Mouse (Mus musculus) heart, embryonic 10.5 days (tissue): Measurements from ENCODE around the gene Dmtf1. TPM values are rescaled to one million over a fixed set of nuclear protein-coding genes. Genes with fewer than 3 reads are reported as not detected.
A peak's percentile ranks its signal among the peaks of the same experiment; 100 is the strongest.

Experiments
- DNase-seq: peaks from one replicate; pipeline ENCODE4 v3.0.0-alpha.2; 2017; ENCODE audit warnings: low spot score
- H3K27ac ChIP-seq: fragments of 300-500 bp; sonication (generic); 2 replicates; pipeline ENCODE4 v1.5.1; 2016; ENCODE audit warnings: mild to moderate bottlenecking
- H3K27me3 ChIP-seq: fragments of 300-500 bp; sonication (generic); 2 replicates; pipeline ENCODE4 v1.6.1; 2016; ENCODE audit warnings: mild to moderate bottlenecking; ENCODE audit not compliant: poor library complexity, insufficient read depth, severe bottlenecking
- H3K36me3 ChIP-seq: fragments of 300-500 bp; sonication (generic); 2 replicates; pipeline ENCODE4 v1.6.1; 2016; ENCODE audit warnings: mild to moderate bottlenecking, moderate library complexity
- H3K4me1 ChIP-seq: fragments of 300-500 bp; sonication (generic); 2 replicates; pipeline ENCODE4 v1.6.1; 2016; ENCODE audit warnings: mild to moderate bottlenecking
- H3K4me3 ChIP-seq: fragments of 300-500 bp; sonication (generic); 2 replicates; pipeline ENCODE4 v1.5.1; 2016; ENCODE audit warnings: mild to moderate bottlenecking, moderate library complexity
- H3K9me3 ChIP-seq: fragments of 300-500 bp; sonication (generic); 2 replicates; pipeline ENCODE4 v1.6.1; 2016; ENCODE audit warnings: mild to moderate bottlenecking, moderate library complexity
- WGBS: fragments of 180-500 bp; shearing (Covaris S2); methylation state at CpG from one replicate; pipeline ENCODE4 v1.1.7; 2016; 5-methylcytosine and 5-hydroxymethylcytosine counted together
- polyA plus RNA-seq: library from polyadenylated mRNA; unstranded; fragments of >200 nt; fragmentation: Nextera tagmentation; extraction: Ambion mirVana; gene quantifications from 2 replicates; pipeline ENCODE4 v1.2.1, GENCODE M21; 2016

The Dmtf1 gene
- polyA plus RNA-seq, 1 experiment from 2014 or later: 45.0 TPM

DNA sequence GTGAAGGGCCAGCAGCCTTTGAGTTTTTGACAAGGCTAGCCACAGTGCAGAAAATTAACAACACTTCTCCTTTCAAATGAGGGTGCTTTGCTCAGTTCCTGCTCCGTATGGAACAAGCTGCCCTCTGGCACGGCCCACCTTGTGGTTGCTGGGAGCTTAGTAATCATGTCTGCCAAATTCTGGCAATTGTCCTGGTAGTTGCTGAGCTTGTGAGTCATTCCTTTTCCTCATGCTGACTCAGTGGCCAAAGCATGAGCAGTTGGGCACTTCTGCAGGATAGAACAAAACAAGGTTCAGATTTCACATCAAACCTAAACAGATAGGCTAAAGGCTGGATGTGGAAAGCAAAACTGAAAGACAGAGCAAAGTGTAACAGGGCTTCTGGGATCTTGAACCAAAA is 92.7 kb downstream of the Dmtf1 start:
- Histone ChIP-seq H3K27me3 (no peaks in the 10 kb centered on the region), H3K36me3 (no peaks in the 10 kb centered on the region), H3K27ac (no peak overlapping the region), H3K9me3 (no peaks in the 10 kb centered on the region), H3K4me1 (no peaks in the 10 kb centered on the region), H3K4me3 (no peak overlapping the region)
- peak; percentile 63 for DNase-seq
- WGBS: 56% methylated on average over 2 of the region's 2 CpGs

Other genes with a start within 250 kb of the Dmtf1 start
- 36.3 and 37.7 TPM in 2 replicates for gene Crot, start 164.5 kb downstream of the Dmtf1 start, polyA plus RNA-seq
- 11.5 and 13.2 TPM in 2 replicates for gene Tmem243, start 61.1 kb downstream of the Dmtf1 start, polyA plus RNA-seq
- 1.9 and 2.6 TPM in 2 replicates for gene 9330182L06Rik, start 104.3 kb upstream of the Dmtf1 start, polyA plus RNA-seq